Mouse (Mus musculus): ENCODE results near the gene Mpz. TPM values are rescaled to one million over a fixed set of nuclear protein-coding genes. Genes with fewer than 3 reads are reported as not detected.

The Mpz gene
- polyA plus RNA-seq, 1 experiment from 2014 or later = 0.22 TPM

Other genes with a start within 250 kb of the Mpz start
- gene Fcrlb, start 237.8 kb upstream of the Mpz start, polyA plus RNA-seq (2015; fragmentation: Nextera tagmentation; extraction: Ambion mirVana) = 0.14 TPM in 1 of 2 replicates, not detected in the other
- not detected in 2 replicates for gene Fcrla, start 223.1 kb upstream of the Mpz start, polyA plus RNA-seq (2015; fragmentation: Nextera tagmentation; extraction: Ambion mirVana)
- gene Fcgr2b, start 174.2 kb upstream of the Mpz start, polyA plus RNA-seq (2015; fragmentation: Nextera tagmentation; extraction: Ambion mirVana) = 0.12 and 0.26 TPM in 2 replicates
- gene Fcgr4, start 131.8 kb upstream of the Mpz start, polyA plus RNA-seq (2015; fragmentation: Nextera tagmentation; extraction: Ambion mirVana) = 0.33 TPM in 1 of 2 replicates, not detected in the other
- gene Fcgr3, start 85.8 kb upstream of the Mpz start, polyA plus RNA-seq (2015; fragmentation: Nextera tagmentation; extraction: Ambion mirVana) = 3.5 and 3.8 TPM in 2 replicates
- gene Cfap126, start 36.8 kb upstream of the Mpz start, polyA plus RNA-seq (2015; fragmentation: Nextera tagmentation; extraction: Ambion mirVana) = 6.6 and 7.8 TPM in 2 replicates
- gene Sdhc, start 108 bp upstream of the Mpz start, polyA plus RNA-seq (2015; fragmentation: Nextera tagmentation; extraction: Ambion mirVana) = 223 and 229 TPM in 2 replicates
- gene Pcp4l1, start 45.6 kb downstream of the Mpz start, polyA plus RNA-seq (2015; fragmentation: Nextera tagmentation; extraction: Ambion mirVana) = 6.2 and 8.8 TPM in 2 replicates
- 0.32 and 0.37 TPM in 2 replicates for gene Nr1i3, start 63.3 kb downstream of the Mpz start, polyA plus RNA-seq (2015; fragmentation: Nextera tagmentation; extraction: Ambion mirVana)
- 33.8 and 43.0 TPM in 2 replicates for gene Tomm40l, start 71.8 kb downstream of the Mpz start, polyA plus RNA-seq (2015; fragmentation: Nextera tagmentation; extraction: Ambion mirVana)
- 2.6 and 8.3 TPM in 2 replicates for gene Apoa2, start 74.3 kb downstream of the Mpz start, polyA plus RNA-seq (2015; fragmentation: Nextera tagmentation; extraction: Ambion mirVana)
- gene Fcer1g, start 83.7 kb downstream of the Mpz start, polyA plus RNA-seq (2015; fragmentation: Nextera tagmentation; extraction: Ambion mirVana) = 12.3 and 12.8 TPM in 2 replicates
- 6.9 and 7.3 TPM in 2 replicates for gene Adamts4, start 99.7 kb downstream of the Mpz start, polyA plus RNA-seq (2015; fragmentation: Nextera tagmentation; extraction: Ambion mirVana)
- gene Ndufs2, start 100.7 kb downstream of the Mpz start, polyA plus RNA-seq (2015; fragmentation: Nextera tagmentation; extraction: Ambion mirVana) = 216 and 221 TPM in 2 replicates
- gene B4galt3, start 119.6 kb downstream of the Mpz start, polyA plus RNA-seq (2015; fragmentation: Nextera tagmentation; extraction: Ambion mirVana) = 89.0 and 95.3 TPM in 2 replicates
- 50.3 and 51.0 TPM in 2 replicates for gene Ppox, start 130.5 kb downstream of the Mpz start, polyA plus RNA-seq (2015; fragmentation: Nextera tagmentation; extraction: Ambion mirVana)
- gene Usp21, start 137.3 kb downstream of the Mpz start, polyA plus RNA-seq (2015; fragmentation: Nextera tagmentation; extraction: Ambion mirVana) = 122 and 125 TPM in 2 replicates
- gene Ufc1, start 144.3 kb downstream of the Mpz start, polyA plus RNA-seq (2015; fragmentation: Nextera tagmentation; extraction: Ambion mirVana) = 118 and 120 TPM in 2 replicates
- gene Dedd, start 178.4 kb downstream of the Mpz start, polyA plus RNA-seq (2015; fragmentation: Nextera tagmentation; extraction: Ambion mirVana) = 50.9 and 54.0 TPM in 2 replicates
- 52.9 and 56.9 TPM in 2 replicates for gene Nit1, start 194.9 kb downstream of the Mpz start, polyA plus RNA-seq (2015; fragmentation: Nextera tagmentation; extraction: Ambion mirVana)
- gene Pfdn2, start 195.0 kb downstream of the Mpz start, polyA plus RNA-seq (2015; fragmentation: Nextera tagmentation; extraction: Ambion mirVana) = 160 and 180 TPM in 2 replicates
- gene Klhdc9, start 210.1 kb downstream of the Mpz start, polyA plus RNA-seq (2015; fragmentation: Nextera tagmentation; extraction: Ambion mirVana) = 3.3 and 3.8 TPM in 2 replicates
- gene Nectin4, start 219.4 kb downstream of the Mpz start, polyA plus RNA-seq (2015; fragmentation: Nextera tagmentation; extraction: Ambion mirVana) = 0.31 and 0.32 TPM in 2 replicates
- 0.35 and 0.36 TPM in 2 replicates for gene Arhgap30, start 238.2 kb downstream of the Mpz start, polyA plus RNA-seq (2015; fragmentation: Nextera tagmentation; extraction: Ambion mirVana)